Mouse (Mus musculus) embryonic facial prominence, embryonic 10.5 days (tissue): Measurements from ENCODE around the gene Gm8922. TPM values are rescaled to one million over a fixed set of nuclear protein-coding genes. Genes with fewer than 3 reads are reported as not detected.
"Not testable (repeated sequence)": the region's sequence is repeated elsewhere in the genome, so short reads cannot be mapped to it uniquely, and the experiment has no call there.

Source experiments
- DNase-seq: peaks from one replicate; pipeline ENCODE4 v3.0.0-alpha.2; 2017; ENCODE audit warnings: low spot score
- H3K27ac ChIP-seq: fragments of 300-500 bp; sonication (generic); replicated peaks from 2 replicates; pipeline ENCODE4 v1.5.1; 2016; ENCODE audit warnings: mild to moderate bottlenecking
- H3K27me3 ChIP-seq: fragments of 300-500 bp; sonication (generic); replicated peaks from 2 replicates; pipeline ENCODE4 v1.6.1; 2016; ENCODE audit warnings: low read depth, mild to moderate bottlenecking; ENCODE audit not compliant: poor library complexity, severe bottlenecking
- H3K36me3 ChIP-seq: fragments of 300-500 bp; sonication (generic); replicated peaks from 2 replicates; pipeline ENCODE4 v1.6.1; 2016; ENCODE audit warnings: mild to moderate bottlenecking, moderate library complexity
- H3K4me1 ChIP-seq: fragments of 300-500 bp; sonication (generic); 2 replicates; pipeline ENCODE4 v1.6.1; 2016
- H3K4me3 ChIP-seq: fragments of 300-500 bp; sonication (generic); 2 replicates; pipeline ENCODE4 v1.5.1; 2016; ENCODE audit warnings: mild to moderate bottlenecking, moderate library complexity
- H3K9me3 ChIP-seq: fragments of 300-500 bp; sonication (generic); 2 replicates; pipeline ENCODE4 v1.6.1; 2016; ENCODE audit warnings: mild to moderate bottlenecking
- WGBS: fragments of 180-500 bp; shearing (Covaris S2); methylation state at CpG from one replicate; pipeline ENCODE4 v1.1.7; 2016; 5-methylcytosine and 5-hydroxymethylcytosine counted together
- polyA plus RNA-seq: library from polyadenylated mRNA; unstranded; fragments of >200 nt; fragmentation: Nextera tagmentation; extraction: Ambion mirVana; gene quantifications from 2 replicates; pipeline ENCODE4 v1.2.1, GENCODE M21; 2016

Gm8922 gene
- polyA plus RNA-seq, result not detected in 2 replicates

- H3K36me3 ChIP-seq, H3K4me1 ChIP-seq, H3K27me3 ChIP-seq, H3K4me3 ChIP-seq, DNase-seq, H3K9me3 ChIP-seq, H3K27ac ChIP-seq: not testable (repeated sequence)
- no CpG with 5 or more reads among the region's 2 CpGs for WGBS
These were observed at the start of gene Gm8922 for GRCm38 (mm10) chr5:11681659-11682058. Gene Gm8922 (plus strand): TSS chr5:11681959.

Other genes with a start within 250 kb of the Gm8922 start
- not detected in 2 replicates for gene Gm8906, start 179.3 kb upstream of the Gm8922 start, polyA plus RNA-seq
- gene Gm6460, start 87.0 kb upstream of the Gm8922 start, polyA plus RNA-seq, result not detected in 2 replicates
- not detected in 2 replicates for gene Gm8926, start 88.6 kb downstream of the Gm8922 start, polyA plus RNA-seq
- not detected in 2 replicates for gene Gm6465, start 163.6 kb downstream of the Gm8922 start, polyA plus RNA-seq
- not detected in 2 replicates for gene 4933402N22Rik, start 236.1 kb downstream of the Gm8922 start, polyA plus RNA-seq